Mouse (Mus musculus): ENCODE results near the gene Ifitm5.

- no peak for TF ChIP-seq TCF12 (IDR thresholded peaks at IDR 0.05; ENCODE audit: low read depth, low read length)
- no peak for TF ChIP-seq CTCF (IDR thresholded peaks at IDR 0.05 in 2 of 3, conservative IDR thresholded peaks at IDR 0.05 in 1 of 3; ENCODE audit: control insufficient read depth in 1 of 3, insufficient read depth in 1 of 3, low read depth in 2 of 3, low read length in 3 of 3, poor library complexity in 1 of 3, severe bottlenecking in 1 of 3)
- no peak for TF ChIP-seq RCOR1 (IDR thresholded peaks at IDR 0.05; ENCODE audit: low read depth, low read length)
- no peak for TF ChIP-seq ZNF384 (IDR thresholded peaks at IDR 0.05; ENCODE audit: low read depth, low read length)
- TF ChIP-seq POLR2AphosphoS2 (IDR thresholded peaks at IDR 0.05; ENCODE audit: low read length): peak; percentile 61; the same call in 1 of the 2 replicates
- TF ChIP-seq HCFC1 (IDR thresholded peaks at IDR 0.05; ENCODE audit: low read depth, low read length): no peak
- TF ChIP-seq USF1 (IDR thresholded peaks at IDR 0.05; ENCODE audit: low read depth, low read length): no peak
- TF ChIP-seq ETS1 (IDR thresholded peaks at IDR 0.05; ENCODE audit: low read depth, low read length): 0 out of 2 replicates have a peak, but pooled peaks have one; percentile 5
Observed at GRCm38 (mm10) chr7:140955342-140955741, 5.3 kb upstream of the Ifitm5 start.
